Mouse (Mus musculus) layer of hippocampus, adult 18-20 months (tissue): ENCODE results near the gene Gpnmb. TPM values are rescaled to one million over a fixed set of nuclear protein-coding genes. Genes with fewer than 3 reads are reported as not detected.
A peak's percentile ranks its signal among the peaks of the same experiment; 100 is the strongest.

ENCODE experiments used
- DNase-seq, 2 experiments: peaks; one replicate each; pipeline ENCODE4 v3.0.0; 2022; ENCODE audit warnings: low spot score in 2 of 2
- total RNA-seq, 2 experiments: library from RNA; stranded (reverse); gene quantifications; 2 replicates each; pipeline ENCODE4 v1.2.3; 2021

Gene Gpnmb
- total RNA-seq, 2 experiments from 2014 or later = 4.7 to 7.1 TPM

DNA sequence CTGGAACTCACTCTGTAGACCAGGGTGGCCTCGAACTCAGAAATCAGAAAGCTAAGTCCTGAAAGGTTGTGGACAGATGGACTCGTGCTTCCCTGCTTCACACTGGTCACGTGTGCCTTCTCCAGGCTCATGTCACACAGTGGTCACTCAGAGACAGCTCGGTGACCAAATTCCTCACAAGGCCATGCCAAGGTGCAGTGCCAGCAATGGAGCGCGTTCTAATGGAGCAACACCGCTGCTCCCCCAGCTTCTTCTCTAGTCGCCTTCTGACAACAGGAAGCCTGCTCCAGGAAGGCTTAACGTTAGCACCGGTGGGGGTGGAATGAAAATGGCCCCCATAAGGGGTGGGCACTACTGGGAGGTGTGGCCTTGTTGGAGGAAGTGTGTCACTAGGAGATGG lies 58.6 kb downstream of the Gpnmb start:
- no peak for DNase-seq

DNA sequence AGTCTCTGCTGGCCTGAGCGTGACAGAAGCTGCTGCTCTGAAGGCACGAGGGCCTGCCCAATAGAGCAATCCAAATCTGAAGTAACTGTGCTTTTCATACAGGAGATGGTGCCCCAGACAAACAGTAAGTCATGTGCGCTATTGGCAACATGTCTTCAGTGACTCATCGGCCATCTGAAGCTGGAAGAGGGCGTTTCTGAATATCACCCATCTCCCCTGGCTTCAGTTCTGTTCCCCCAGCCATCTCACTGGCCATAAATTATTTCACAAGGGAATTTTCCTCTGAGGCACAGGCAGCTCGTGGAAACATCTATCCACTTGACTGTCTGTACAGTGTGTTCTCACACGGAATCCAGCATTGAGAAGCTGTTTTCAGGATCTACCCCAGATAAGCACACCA lies 60.1 kb downstream of the Gpnmb start:
- DNase-seq = peak; percentile 41 to 58

DNA sequence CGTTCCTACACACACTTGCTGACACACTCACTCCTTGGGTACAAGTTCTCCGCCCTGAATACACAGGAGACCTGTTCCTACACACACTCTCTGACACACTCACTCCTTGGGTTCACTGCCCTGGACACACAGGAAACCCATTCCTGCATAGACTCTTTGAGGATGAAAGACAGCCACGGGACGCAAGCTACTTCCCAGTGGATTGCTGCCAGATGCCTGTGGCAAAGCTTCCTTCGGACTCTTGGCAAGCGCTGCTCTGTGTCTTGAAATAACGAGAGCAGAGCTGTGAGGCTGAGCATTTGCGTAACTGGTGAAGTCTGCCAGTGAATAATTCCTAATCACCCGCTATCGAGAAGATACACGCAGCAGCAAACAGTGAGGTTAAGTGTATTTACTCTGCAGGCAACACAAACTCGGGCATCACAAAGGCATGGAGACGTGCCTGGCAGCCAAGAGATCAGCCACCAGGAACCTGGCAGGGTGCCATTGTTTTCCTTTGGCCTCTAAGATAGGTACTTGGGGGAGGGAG lies 60.7 kb downstream of the Gpnmb start:
- peak; percentile 53 to 75 for DNase-seq

DNA sequence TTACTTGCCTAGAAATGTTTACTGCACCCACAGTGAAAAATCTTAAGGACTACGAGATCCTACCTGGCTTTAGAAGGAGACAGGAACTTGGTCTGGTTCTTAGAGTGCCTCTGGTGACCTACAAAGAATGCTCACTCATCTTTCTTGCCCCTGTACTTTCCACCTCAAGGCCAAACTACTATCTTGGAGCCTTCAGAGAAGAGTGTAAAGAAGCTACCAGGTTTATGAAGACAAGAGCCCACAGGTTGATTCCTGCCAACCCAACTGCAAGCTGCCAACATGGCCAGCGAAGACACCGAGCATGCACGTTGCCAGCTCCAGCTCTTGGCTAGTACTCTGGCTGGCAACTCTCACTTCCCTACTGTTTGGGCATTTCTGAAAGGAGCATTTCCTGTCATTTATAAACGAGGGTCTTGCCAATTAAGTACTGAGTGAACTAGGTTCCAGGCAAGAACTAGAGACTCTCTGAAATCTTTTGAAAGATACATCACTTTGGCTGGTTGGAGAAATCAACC lies 61.3 kb downstream of the Gpnmb start:
- no peak for DNase-seq

DNA sequence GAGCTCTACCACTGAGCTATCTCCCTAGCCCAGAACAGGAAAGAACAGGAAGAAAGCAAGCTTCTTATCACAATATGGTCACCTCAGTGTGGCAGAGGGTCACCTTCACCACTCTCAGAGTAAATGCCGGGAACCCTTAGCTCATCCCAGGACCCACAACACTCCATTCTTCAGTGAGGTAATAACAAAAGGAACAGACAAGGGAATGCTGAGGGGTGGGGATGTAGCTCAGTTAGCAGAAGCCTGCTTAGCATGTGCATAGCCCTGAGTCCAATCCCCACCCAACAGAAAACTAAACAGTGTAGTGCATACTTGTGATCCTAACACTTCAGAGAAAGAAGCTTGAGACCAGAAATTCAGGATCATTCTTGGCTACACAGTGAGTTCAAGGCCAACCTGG lies 62.7 kb downstream of the Gpnmb start:
- DNase-seq = no peak

DNA sequence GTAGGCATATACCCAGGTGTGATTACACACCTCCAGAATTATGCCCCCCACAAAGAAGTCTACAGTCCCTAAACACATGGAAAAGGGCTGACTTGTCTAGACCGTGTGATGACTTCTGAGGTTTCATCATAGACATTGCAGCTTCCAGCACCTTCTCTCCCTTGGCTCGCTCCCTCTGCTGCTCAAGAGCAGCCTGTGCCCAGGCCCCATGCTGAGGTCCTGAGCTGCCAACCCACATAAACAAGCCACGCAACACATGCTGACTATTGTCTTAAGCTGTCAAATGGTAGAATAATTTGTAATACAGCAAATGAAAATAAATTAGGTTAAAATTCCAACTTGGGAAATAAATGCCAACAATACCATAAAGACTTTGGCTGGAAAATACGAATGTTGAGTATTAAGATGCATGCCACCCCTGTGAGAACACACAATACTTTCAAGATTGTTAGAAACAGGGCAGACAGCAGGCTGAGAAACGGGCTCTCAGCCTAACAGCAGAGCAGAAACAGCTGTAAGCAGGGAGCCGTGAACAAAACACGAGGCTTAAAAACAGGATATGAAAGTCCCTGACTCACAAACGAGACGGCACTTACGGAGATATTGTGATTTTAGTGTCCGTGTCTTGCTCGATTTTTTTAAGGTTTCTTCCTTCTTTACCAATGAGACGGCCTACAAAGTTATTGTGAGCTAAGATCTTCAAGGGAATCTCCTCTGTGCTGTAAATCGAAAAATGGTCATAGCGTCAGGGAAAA lies 70.6 kb downstream of the Gpnmb start:
- no peak for DNase-seq

DNA sequence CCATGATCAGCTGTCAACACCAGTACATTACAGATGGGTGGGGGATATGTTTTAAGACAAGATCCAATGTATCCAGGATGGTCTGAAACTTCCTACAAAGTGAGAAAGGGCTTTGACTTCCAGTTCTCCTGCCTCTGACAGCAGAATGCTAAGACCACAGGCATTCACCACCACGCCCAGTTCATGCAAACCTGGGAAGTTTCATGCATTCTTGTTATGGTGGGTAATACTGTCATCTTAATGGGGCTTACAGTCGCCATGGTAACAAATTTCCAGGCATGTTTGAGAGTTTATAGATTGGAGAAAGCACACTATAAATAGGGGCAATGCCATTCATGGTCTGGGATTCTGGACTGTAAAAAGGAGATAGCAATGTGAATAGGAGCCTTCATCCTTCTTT lies 72.8 kb downstream of the Gpnmb start:
- DNase-seq = no peak

DNA sequence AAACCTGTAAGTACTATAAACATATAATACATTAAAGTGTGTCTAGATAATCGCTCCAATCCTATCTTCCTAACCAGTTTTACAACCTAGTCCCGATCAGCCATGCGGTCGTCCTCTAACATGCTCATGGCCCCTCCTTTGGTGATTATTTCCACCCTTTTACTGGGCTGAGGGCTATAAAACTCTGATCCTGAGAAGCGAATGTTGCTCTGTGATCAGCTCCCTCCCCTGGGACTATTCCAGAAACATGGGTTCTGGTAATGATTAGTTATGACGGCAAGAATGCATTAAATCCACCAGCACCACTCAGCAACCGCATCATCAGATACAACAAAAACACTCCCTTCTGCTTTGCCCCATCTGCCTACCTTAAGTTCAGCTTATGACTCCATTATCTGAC lies 77.5 kb downstream of the Gpnmb start:
- no peak for DNase-seq

DNA sequence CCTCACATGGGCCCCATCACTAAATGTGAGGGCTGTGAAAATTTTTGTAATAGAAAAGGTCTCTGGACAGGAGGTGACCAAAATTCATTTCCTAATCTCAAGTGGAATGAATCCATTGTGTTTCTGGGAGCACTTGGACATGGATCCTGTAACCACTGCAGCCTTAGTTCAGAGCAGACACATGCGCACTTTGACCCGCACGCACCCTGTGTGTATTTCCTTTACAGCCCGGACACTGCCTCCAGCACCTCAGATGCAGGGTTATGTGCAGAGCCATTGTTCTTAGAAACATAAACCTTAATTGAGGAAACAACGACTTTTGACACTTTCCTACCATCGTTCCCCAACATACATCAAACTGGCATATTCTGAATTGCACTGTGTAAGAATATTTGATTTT lies 78.1 kb downstream of the Gpnmb start:
- no peak for DNase-seq

DNA sequence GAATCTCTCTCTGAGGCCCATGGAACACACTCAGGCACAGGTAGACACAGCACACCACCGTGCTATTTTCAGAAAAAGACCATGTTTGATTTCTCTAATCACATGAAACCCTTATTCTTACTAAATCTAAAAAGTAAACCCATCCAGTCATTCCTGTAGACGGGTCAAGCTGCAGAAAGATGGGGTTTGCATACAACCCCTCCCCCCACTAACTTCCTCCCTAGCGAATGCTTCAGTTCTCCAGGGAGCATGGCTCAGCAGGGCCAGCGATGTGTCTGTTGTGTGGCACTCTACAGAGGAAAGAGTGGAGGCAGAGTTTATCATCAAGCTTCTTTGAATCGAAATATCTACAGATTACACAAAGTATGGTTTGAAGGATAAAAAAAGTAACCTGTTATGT lies 79.2 kb downstream of the Gpnmb start:
- no peak for DNase-seq

DNA sequence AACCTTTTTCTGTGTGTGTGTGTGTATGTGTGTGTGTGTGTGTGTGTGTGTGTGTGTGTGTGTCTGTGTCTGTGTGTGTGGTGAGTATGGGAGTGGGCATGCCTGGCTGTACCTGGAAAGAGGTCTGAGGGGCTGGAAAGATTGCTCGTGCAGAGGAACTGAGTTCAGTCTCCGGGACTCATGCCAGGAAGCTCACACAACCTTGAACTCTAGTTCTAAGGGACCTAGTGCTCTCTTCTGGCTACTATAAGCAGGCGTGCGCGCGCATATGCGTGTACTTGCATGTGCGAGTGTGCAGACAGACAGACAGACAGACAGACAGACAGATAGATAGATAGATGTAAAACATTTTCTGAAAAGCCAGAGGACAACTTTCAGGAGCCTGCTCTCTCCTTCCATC lies 79.9 kb downstream of the Gpnmb start:
- DNase-seq = no peak

DNA sequence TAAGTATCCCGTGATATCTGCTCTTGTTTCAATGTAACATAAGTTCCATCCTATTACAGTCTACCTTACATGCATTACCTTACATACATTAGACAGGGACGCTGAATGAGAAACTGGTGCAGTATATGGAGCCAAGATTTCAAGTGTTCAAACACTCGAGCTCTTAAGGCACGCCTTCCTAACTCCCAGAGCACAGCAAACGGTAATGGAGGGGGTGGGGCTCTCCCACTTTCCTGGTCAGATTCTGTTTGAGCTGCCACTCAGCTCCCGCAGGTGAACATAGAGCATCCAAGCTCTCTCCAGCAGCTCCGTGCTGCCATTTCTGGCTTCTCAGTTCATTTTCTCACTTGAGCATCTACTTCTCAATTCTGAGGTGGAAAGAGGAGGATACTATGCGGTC lies 82.1 kb downstream of the Gpnmb start:
- DNase-seq = no peak

DNA sequence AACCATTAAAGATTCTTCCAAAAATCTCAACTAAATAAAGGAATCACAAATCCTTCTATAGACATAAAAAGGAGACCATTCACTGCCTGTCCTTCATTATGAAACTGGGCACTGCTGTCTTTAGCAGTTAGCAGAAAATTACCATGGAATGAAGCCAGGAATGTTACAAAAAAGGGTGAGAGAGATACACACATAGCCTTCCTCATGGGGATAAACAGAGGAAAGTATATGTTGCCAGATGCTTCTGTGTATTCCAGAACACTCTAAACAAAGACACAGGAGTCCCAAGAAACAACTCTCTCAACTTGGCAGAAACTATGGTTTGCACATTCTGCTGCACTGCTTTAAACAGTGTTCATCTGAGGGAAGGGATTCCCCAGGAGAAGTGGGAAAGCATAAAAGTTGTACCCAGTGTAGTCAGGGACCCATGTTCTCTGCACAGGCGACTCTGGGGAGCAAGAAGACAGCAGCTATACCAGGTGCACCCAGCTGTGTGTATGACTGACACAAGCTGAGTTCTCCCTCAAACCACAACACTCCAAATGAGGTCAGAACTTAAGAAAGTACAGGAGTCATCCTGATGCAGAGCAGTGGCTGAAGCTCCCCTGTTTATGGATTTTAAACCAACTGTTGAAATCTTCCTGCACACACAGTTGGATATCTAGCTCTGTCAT lies 83.3 kb downstream of the Gpnmb start:
- no peak for DNase-seq

DNA sequence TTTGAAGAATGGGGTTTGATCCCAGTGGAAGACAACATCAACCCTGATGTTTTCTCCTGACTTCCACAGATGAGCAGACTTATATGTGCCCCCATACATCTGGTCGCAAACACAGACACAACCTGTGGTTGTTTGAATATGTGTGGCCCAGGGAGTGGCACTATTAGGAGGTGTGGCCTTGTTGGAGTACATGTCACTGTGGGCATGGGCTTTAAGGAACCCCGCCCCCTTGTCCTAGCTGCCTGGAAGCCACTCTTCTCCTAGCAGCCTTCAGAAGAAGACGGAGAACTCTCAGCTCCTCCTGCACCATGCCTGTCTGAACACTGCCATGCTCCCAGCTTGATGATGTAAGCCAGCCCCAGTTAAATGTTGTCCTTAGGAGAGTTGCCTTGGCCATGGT lies 84.0 kb downstream of the Gpnmb start:
- no peak for DNase-seq

Other genes with a start within 250 kb of the Gpnmb start
- gene Tmem176a, start 195.6 kb upstream of the Gpnmb start, total RNA-seq = 10 to 100 TPM; 32.4 to 36.3 TPM
- gene Tmem176b, start 195.1 kb upstream of the Gpnmb start, total RNA-seq = 10 to 100 TPM; 58.5 to 61.2 TPM
- gene Aoc1, start 163.7 kb upstream of the Gpnmb start, total RNA-seq = not detected
- not detected for gene 1600015I10Rik, start 106.7 kb upstream of the Gpnmb start, total RNA-seq
- gene Doxl2, start 61.6 kb upstream of the Gpnmb start, total RNA-seq = not detected
- not detected for gene Svs1, start 49.7 kb upstream of the Gpnmb start, total RNA-seq
- 10 to 100 TPM; 18.8 to 25.0 TPM for gene Malsu1, start 37.2 kb downstream of the Gpnmb start, total RNA-seq
- not detected for gene Igf2bp3, start 178.4 kb downstream of the Gpnmb start, total RNA-seq
- gene Tra2a, start 227.5 kb downstream of the Gpnmb start, total RNA-seq = 10 to 100 TPM; 79.8 to 85.1 TPM